Mouse (Mus musculus): ENCODE measurements at regions not wholly inside any gene's neighbourhood (a gene's known extent, or its start where the extent isn't known, plus 50 kb on each side); places are given as distances from the start of the nearest gene placed in this dataset.

DNA sequence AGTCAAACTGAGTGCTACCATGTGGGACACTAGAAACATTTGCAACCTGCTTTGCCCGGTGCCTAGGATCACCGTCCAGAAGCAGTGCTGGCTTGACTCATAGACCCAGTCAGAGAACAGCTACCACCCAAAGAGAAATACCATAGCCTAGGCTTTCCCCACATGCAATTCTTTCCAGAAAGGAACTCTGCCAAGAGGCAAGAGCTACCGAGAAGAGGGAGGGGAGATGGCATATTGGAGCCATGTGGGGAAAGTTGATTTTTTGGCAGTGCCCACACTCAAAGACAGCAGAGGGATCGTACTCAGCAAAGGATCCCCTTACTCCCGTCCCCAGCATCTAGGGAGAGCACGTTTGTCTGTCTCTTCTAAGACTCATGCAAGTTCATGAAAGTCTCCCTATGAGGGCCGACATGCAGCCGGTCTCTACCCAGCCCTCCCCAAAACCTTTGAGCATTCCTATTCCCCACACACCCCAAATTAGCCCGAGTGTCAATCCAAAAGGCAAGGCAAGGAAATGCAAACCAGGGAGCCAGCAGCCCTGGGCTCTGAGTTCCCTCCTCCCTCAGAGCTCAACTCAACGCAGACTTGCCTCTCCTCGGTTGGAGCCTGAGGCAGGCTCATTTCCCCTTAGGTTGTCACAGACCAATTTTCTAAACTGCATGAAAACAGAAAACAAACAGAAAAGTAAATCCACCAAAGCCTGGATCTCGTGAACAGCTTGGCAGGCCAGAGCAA, 116.2 kb upstream of the Pkdcc start:
- DNase-seq, result no peak

GRCm38 (mm10) chr17:83101035-83101434, 114.1 kb upstream of the Pkdcc start:
- no peak for DNase-seq

- DNase-seq, result no peak
Observed at GRCm38 (mm10) chr17:83101756-83102155, 113.3 kb upstream of the Pkdcc start.

- no peak for DNase-seq
Observed at GRCm38 (mm10) chr17:83102675-83103412, 112.2 kb upstream of the Pkdcc start.

DNA sequence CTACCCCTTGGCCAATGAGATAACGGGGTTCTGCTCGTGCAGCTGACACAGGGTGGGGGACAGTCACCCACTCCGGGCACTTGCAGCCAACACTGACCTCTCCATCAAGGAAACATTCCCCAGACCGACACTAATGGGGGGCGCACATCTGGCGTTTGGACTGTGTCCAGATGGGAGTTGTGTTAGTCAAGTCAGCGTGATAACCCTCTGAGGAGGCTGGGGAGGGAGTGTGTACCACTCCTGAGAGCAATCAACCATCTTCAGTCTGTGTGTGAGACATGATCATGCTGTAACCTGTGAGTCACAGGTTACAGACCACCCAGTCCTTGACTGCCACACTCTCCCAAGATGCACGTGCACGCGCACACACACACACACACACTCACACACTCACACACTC, 106.9 kb upstream of the Pkdcc start:
- DNase-seq, result peak; percentile 20

- no peak for DNase-seq
Observed at GRCm38 (mm10) chr17:83109792-83110440, 105.2 kb upstream of the Pkdcc start.

DNA sequence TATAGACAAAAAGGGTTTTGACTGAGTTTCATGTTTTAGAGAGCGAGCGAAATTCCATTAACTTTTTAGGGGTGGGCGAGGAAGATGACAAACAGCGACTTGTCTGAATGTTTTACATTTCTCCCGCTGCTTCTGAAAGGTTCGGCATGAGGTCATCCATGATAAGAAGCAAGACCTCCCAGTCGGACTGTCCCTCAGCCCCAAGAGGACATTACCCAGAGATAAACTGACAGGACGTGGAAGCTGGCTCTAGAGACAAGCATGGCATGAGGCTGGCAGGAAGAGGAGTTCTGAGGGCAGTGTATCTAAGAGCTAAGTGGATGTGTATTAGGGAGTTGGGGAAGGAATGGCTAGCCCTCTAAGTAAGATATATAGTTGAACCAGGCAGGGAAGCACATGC, 104.5 kb upstream of the Pkdcc start:
- no peak for DNase-seq

DNA sequence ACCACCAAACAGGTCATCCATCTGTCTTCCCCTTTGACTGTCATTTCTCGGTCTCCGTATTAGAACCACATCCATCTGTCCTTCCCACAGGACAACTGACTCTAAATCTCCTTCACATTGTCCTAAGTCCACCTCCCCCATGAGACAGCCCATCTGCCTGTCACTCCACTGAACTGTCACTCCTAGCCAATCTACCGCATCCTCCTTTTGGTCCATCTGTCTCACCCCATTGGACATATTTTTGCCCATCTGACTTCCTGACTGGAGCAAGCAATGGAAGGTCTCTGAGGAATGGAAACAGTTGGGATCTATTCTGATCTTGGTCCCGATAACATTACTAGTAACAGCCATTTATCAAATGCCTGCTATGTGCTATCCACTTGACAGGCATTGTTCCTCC, 99.9 kb upstream of the Pkdcc start:
- DNase-seq, result no peak

GRCm38 (mm10) chr17:83115832-83116480, 99.1 kb upstream of the Pkdcc start:
- no peak for DNase-seq

GRCm38 (mm10) chr17:83120665-83121232, 94.3 kb upstream of the Pkdcc start:
- no peak for DNase-seq

DNA sequence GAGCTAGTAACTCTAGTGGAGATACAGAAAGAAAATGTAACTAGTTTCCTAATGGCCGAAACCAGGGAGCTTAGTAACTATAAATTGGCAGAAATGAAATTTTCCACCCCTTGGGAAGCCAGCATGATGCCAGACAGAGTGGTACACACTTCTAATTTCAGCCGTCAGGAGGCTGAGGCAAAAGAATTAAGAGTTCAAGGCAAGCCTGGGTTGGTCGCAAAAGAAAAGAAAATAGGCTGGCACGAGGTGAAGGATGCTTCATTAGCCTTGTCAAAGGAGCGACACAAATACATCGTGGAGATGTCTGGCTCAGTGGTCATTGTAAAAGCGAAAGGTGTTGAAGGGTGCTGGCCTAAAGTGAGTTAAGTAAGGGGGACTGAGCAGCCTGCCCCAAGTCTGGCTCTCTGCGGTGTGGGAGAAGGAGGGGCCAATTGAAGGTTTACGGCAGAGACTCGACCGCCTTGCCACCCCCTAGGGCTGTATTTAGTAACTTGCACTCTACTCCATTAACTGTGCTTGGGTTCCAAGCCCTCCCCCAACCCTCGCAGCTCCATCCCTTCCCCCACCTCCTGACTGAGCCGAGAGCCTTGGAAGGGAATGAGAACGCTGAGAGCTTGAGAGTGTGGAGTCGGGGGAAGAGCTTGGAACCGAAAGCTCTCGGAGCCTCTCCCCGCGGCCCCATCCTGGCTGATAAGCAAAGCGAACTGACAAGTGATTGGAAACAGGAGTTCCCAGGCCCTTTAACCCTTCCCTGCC, 92.4 kb upstream of the Pkdcc start:
- peak; percentile 59 for DNase-seq

DNA sequence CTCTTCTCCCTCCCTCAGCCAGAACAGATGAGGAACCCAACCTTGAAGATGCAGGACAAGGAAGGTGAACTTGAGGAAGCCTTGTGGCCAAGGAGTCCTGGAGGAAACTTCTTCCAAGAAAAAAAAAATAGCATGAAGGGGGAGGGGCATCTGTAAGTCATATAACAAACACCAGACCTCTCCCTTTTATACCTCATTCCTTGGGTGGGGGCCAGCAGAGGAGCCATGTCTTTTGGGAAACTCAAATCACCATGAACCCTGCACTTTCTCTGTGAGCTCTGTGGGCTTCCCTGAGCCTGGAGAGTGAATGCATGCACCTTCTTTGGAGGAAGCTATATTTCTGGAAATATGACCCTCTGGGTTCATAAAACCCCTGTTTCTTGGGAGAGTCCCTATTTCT, 90.0 kb upstream of the Pkdcc start:
- DNase-seq, result no peak

DNA sequence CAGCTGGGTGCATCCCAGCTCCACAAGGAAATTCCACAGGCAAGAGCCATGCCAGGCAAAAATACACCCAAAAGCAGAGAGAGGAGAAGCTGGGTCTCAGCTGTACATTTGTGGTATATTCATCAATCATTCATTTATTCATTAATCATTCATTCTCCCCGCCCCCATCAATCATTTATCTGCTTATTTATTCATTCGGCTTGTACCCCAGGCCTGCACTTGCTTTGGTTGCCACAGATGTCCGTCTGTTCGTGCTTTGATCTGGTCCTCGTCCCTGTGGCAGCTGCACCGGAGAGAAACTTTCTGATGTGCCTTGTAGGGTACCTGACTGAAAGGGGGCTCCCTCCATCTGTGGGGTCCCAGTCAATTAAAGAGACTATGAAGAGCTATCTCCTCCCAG, 87.2 kb upstream of the Pkdcc start:
- DNase-seq, result no peak

DNA sequence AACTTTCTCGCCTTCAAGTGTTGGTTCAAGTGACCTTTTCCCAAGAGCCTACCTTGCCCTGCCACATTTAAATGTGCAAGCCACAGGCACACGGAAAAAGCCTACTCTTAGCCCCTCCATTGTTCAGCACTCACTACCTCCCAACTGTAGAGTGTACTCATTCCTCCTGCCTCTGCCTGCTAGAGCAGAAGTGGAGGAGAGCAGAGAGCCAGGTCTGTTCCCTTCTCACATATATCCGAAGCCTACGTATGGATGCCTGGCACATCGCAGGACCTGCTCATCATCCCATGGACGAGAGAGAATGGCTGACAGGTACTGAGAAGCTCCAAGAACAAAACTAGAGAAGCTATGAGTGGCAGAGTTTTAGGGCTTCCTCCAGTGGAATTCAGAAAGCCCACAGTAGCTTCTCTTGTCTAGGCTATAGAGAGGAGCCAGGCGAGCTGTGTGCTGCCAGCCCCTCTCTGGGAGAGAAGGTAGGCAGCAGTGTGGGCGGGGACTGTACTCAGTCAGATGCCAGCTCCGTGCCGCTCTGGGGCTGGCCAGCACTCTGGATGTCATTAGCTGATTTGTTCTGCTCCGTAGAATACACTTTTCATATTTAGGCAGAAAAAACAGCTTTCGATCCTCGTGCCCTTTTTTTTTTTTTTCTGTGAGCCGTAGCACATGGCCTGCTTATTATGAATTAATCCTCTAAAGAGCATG, 86.1 kb upstream of the Pkdcc start:
- no peak for DNase-seq

GRCm38 (mm10) chr17:83129658-83130057, 85.4 kb upstream of the Pkdcc start:
- DNase-seq, result no peak

GRCm38 (mm10) chr17:83133201-83133600, 81.9 kb upstream of the Pkdcc start:
- no peak for DNase-seq

GRCm38 (mm10) chr17:83135441-83136120, 79.5 kb upstream of the Pkdcc start:
- DNase-seq, result no peak

DNA sequence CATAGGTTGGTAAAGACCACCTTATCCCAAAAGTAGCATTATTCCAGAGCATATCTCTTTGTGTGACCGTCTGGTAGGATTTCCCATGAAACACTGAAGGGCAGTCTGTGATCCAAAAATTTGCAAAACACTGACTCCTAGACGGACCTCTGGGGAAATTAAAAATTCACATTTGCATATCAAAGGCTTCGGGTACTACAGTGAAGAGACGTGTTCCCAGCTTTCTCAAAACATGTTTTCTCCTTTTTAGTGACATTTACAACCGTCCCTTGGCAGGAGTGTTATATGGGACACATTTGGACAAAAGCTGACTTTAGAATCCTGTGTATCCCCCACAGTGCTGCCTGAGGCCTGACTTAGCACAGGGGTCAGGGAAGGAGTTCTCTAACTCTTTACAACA, 78.8 kb upstream of the Pkdcc start:
- DNase-seq, result no peak

GRCm38 (mm10) chr17:83137720-83138119, 77.4 kb upstream of the Pkdcc start:
- DNase-seq, result no peak

DNA sequence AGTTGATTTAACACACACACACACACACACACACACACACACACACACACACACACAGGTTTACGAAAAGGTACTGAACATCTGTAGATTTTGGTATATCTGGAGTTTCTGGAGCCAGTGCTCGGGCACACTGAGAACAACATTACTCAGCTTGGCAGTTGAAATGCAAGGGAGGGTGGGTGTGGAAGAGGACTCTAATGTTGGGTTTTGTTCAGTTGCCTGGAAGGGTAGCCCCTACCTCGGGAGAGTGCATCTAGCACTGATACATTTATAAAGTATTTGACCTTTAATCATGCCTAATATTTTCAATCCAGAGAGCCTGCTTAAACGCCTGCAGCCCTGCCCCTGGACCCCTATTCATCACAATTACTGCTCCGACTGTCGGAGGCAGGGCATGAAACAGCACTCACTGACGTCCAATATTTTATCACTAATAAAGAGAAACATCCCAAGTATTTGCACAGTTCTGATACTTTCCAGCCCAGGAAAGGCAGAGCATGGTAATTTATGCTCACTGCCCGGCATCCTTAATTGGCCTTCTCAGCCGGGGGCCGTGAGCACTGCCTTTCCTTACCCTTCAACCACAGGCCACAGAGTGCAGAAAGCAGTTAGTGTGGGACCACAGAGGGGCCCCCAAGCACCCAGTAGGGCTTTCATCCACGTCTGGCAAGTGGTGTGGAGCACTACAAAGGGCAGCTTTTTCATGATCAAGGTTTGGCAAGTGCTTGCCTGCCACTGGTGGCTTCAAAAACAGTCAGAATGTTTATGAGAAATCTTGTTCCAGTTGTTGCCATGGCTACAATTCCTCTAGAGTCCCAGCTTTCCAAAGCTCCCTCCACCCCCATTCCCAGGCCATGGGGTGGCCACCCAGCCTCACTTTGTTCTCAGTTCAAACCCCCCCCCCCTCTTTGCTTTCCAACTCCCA, 76.3 kb upstream of the Pkdcc start:
- DNase-seq, result no peak

All from liver (tissue).